Mouse (Mus musculus) intestine, embryonic 15.5 days (tissue): ENCODE measurements around the gene Zfp553. TPM values are rescaled to one million over a fixed set of nuclear protein-coding genes. Genes with fewer than 3 reads are reported as not detected.
A peak's percentile ranks its signal among the peaks of the same experiment; 100 is the strongest.

Experiments
- ATAC-seq: fragments of 200-750 bp; cut with Nextera tagmentation; 2 replicates; pipeline ENCODE4 v1.8.0; 2017; ENCODE audit warnings: moderate TSS enrichment, moderate library complexity
- H3K27ac ChIP-seq: fragments of 300-500 bp; sonication (generic); 2 replicates; pipeline ENCODE4 v1.5.1; 2015; ENCODE audit warnings: mild to moderate bottlenecking, inconsistent platforms
- H3K27me3 ChIP-seq: fragments of 300-500 bp; sonication (generic); replicated peaks from 2 replicates; pipeline ENCODE4 v1.6.1; 2015; ENCODE audit warnings: inconsistent platforms
- H3K36me3 ChIP-seq: fragments of 300-500 bp; sonication (generic); 2 replicates; pipeline ENCODE4 v1.6.1; 2015; ENCODE audit warnings: inconsistent platforms
- H3K4me1 ChIP-seq: fragments of 300-500 bp; sonication (generic); replicated peaks from 2 replicates; pipeline ENCODE4 v1.6.1; 2015; ENCODE audit warnings: inconsistent platforms
- H3K4me2 ChIP-seq: fragments of 300-500 bp; sonication (generic); replicated peaks from 2 replicates; pipeline ENCODE4 v1.6.1; 2015; ENCODE audit warnings: mild to moderate bottlenecking, inconsistent platforms
- H3K4me3 ChIP-seq: fragments of 300-500 bp; sonication (generic); replicated peaks from 2 replicates; pipeline ENCODE4 v1.5.1; 2015; ENCODE audit warnings: inconsistent platforms
- H3K9ac ChIP-seq: fragments of 300-500 bp; sonication (generic); 2 replicates; pipeline ENCODE4 v1.6.1; 2015; ENCODE audit warnings: inconsistent platforms
- H3K9me3 ChIP-seq: fragments of 300-500 bp; sonication (generic); 2 replicates; pipeline ENCODE4 v1.6.1; 2016; ENCODE audit warnings: inconsistent platforms
- WGBS: fragments of 180-500 bp; shearing (Covaris S2); methylation state at CpG from one replicate; pipeline ENCODE4 v1.1.7; 2015; 5-methylcytosine and 5-hydroxymethylcytosine counted together
- polyA plus RNA-seq: library from polyadenylated mRNA; unstranded; fragments of >200 nt; fragmentation: Nextera tagmentation; extraction: Ambion mirVana; gene quantifications from 2 replicates; pipeline ENCODE4 v1.2.1, GENCODE M21; 2015

Gene Zfp553
- polyA plus RNA-seq, 1 experiment from 2014 or later: 24.7 TPM

DNA sequence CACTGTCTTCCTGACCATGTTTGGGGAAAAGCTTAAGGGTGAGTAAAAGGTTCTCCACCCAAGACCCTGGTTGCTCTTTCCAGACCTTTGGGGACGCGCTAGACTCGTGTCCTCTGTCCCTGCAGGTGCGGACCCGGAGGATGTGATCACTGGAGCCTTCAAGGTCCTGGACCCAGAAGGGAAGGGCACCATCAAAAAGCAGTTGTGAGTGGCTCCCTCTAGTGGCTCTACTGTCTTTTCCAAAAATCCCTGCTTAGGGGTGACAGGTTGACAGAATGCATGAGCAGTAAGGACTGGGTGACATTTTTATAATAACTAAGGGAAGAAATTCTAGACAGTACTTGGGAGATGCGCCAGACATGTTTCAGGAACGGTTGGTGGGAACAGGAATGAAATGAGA, 19.4 kb upstream of the Zfp553 start:
- no peak for ATAC-seq
- peaks cover 15% of the 10 kb centered on the region for H3K4me1 ChIP-seq
- no peaks in the 10 kb centered on the region for H3K36me3 ChIP-seq
- no peak overlapping the region for H3K4me2 ChIP-seq
- WGBS: 47% methylated on average over 7 of the region's 7 CpGs
- H3K27me3 ChIP-seq: no peaks in the 10 kb centered on the region
- H3K4me3 ChIP-seq: no peak overlapping the region
- no peak overlapping the region for H3K27ac ChIP-seq
- no peak overlapping the region for H3K9ac ChIP-seq
- H3K9me3 ChIP-seq: no peaks in the 10 kb centered on the region

DNA sequence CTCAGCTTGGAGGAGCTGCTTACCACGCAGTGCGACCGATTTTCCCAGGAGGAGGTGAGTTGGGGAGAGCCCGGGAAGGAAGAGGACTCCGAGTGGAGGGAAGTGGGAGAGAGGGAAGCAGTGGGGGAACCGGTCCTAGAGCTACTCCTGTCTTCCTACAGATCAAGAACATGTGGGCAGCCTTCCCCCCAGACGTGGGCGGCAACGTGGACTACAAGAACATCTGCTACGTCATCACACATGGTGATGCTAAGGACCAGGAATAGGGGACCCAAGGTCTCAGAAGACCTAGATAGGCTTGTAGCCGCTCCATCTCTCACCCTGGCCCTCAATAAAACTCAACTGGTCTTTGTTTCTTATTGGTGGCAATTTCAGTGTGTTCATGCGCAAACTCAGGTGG, 18.9 kb upstream of the Zfp553 start:
- WGBS: 60% methylated on average over 12 of the region's 12 CpGs
- Histone ChIP-seq H3K27ac (no peak overlapping the region), H3K4me1 (peaks cover 15% of the 10 kb centered on the region), H3K36me3 (no peaks in the 10 kb centered on the region), H3K4me3 (no peak overlapping the region), H3K4me2 (peak overlapping the region; percentile 73), H3K9me3 (no peaks in the 10 kb centered on the region), H3K9ac (no peak overlapping the region), H3K27me3 (no peaks in the 10 kb centered on the region)
- no peak for ATAC-seq

DNA sequence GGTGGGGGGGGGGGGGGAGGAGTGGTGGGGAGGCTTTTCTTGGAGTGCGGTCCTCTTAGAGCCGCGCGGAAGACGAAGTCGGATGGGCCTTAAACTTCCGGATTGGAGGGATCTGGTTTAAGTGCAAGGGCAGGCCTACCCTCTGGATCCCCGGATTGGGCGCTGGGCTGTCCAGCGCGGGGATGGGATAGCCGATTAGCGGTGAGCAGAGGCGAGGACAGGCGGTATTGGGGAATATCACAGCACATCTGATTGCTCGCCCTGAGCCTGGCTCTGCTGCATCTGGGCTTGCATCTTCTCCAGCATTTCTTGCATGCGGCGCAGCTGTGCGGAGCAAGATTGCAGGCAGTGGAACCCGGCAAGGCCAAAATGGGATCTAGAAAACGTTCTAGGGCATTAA, 18.3 kb upstream of the Zfp553 start:
- ATAC-seq: no peak
- H3K27ac ChIP-seq: no peak overlapping the region
- 31% methylated on average over 21 of the region's 21 CpGs for WGBS

DNA sequence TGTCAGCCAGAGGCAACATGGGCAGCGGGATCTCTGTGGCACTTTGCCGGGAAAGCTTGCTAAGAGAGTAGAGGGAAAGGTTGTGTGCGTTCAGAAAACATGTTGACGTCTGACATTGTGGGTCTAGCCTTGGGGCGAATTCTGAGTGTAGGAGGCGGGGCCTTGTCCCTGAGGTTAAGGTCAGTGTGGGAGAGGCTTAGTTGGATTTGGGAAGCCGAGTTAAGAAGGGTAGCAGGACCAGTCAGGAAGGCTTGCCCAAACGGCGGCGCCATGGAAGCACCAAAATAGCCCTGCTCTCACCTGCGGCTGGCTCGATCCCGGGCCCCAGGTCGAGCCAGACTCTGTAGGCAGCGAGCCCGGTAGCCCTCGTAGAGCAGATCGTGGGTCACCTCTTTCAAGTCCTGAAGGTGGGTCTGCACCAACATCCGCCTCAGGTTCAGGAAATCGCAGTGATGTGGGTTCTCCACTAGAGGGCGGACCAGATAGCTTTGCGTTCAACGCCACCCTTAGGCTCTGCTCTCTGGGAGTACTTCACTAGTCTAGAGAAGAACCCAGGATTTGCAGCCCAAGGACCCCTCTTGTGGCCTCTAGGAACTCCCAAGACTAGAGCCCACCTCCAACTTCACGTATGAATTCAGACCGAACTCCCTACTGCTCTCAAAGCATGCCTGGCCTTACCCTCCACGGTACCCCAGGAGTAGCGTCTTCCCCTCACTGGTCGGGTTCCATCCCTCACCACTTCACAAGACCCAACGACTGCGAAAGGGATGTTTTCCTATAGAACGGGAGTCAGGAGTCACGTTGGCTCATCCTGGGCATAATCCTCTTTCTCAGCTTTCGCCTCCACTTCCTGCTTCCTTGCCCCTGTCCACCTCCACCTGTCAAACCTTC, 17.6 kb upstream of the Zfp553 start:
- peak overlapping the region; percentile 45 for H3K9ac ChIP-seq
- peak; percentile 59 for ATAC-seq
- peak overlapping the region; percentile 73 for H3K4me2 ChIP-seq
- WGBS: 23% methylated on average over 33 of the region's 33 CpGs
- H3K36me3 ChIP-seq: no peaks in the 10 kb centered on the region
- H3K4me3 ChIP-seq: peak overlapping the region; percentile 33
- no peaks in the 10 kb centered on the region for H3K9me3 ChIP-seq
- H3K27me3 ChIP-seq: no peaks in the 10 kb centered on the region
- no peak overlapping the region for H3K27ac ChIP-seq
- 0 out of 2 replicates have a peak, but pooled peaks cover 9% of the 10 kb centered on the region for H3K4me1 ChIP-seq

More for the DNA sequence above, 18.3 kb upstream of the Zfp553 start:
- Histone ChIP-seq H3K9ac (peak overlapping the region; percentile 45; the same call in 1 of the 2 replicates), H3K4me1 (peaks cover 11% of the 10 kb centered on the region), H3K27me3 (no peaks in the 10 kb centered on the region), H3K36me3 (no peaks in the 10 kb centered on the region), H3K4me2 (peak overlapping the region; percentile 73), H3K4me3 (peak overlapping the region; percentile 33; the same call in 1 of the 2 replicates), H3K9me3 (no peaks in the 10 kb centered on the region)

DNA sequence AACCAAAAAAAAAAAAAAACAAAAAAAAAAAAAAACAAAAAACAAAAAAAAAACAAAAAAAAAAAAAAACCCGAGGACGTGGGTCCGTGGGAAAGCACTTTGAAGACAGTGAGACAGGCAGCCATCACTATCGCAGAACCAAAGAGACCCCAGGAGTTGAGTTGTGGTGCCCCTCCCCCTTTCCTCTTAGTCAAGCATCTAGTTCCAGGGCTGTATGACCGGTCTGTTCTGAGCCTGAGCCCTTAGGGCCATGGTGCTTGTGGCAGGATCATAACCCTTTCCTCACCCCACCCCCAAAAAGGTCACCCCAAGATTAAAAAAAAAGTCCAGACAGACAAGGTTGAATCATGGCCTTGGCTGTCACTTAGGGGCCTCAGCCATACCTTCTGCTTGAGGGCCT, 16.6 kb upstream of the Zfp553 start:
- no peak overlapping the region for H3K9ac ChIP-seq
- 0 out of 2 replicates have a peak, but pooled peaks cover 9% of the 10 kb centered on the region for H3K4me1 ChIP-seq
- 79% methylated on average over 5 of the region's 5 CpGs for WGBS
- no peaks in the 10 kb centered on the region for H3K27me3 ChIP-seq
- H3K4me3 ChIP-seq: no peak overlapping the region
- H3K4me2 ChIP-seq: no peak overlapping the region
- no peaks in the 10 kb centered on the region for H3K36me3 ChIP-seq
- ATAC-seq: no peak
- H3K9me3 ChIP-seq: no peaks in the 10 kb centered on the region
- no peak overlapping the region for H3K27ac ChIP-seq

- H3K27ac ChIP-seq: no peak overlapping the region
- H3K9ac ChIP-seq: no peak overlapping the region
- H3K27me3 ChIP-seq: no peaks in the 10 kb centered on the region
- H3K9me3 ChIP-seq: no peaks in the 10 kb centered on the region
- 76% methylated on average over 6 of the region's 6 CpGs for WGBS
- no peaks in the 10 kb centered on the region for H3K36me3 ChIP-seq
- no peak overlapping the region for H3K4me3 ChIP-seq
- no peak for ATAC-seq
- 0 out of 2 replicates have a peak, but pooled peaks cover 9% of the 10 kb centered on the region for H3K4me1 ChIP-seq
- no peak overlapping the region for H3K4me2 ChIP-seq
Observed at GRCm38 (mm10) chr7:127217475-127217874, 15.4 kb upstream of the Zfp553 start.

DNA sequence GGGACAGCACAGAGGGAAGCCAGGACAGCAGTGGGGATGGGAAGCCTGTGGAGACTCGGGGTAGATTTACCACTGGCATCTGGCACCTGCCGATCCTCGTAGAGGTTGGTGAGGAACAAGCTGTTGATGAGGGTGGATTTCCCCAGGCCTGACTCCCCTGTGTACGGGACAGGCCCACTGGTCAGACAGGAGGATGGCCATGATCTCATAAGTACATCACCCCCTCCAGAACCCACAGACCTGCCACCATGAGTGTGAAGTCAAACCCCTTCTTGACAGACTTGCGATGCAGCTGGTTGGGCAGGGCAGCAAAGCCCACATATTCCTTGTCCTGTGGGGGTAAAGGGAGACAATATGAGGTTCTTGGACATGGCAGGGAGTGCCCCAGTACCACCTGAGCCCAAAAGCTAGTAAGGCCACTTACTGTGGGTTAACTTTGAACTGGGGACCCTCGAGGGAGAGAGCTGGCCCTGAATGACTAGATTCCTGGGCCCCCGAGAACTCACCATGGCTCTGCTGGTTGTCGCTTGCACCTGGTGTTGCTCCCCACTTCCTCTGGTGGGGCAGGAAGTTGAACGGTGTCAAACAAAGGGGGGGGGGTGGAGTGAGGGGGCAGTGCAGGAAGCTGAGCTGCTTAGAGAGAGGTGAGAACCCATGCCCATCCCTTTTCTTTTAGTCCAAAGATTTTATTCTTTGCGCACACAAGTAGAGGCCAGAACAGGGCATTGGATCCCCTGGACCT, 14.8 kb upstream of the Zfp553 start:
- Histone ChIP-seq H3K9me3 (no peaks in the 10 kb centered on the region), H3K9ac (no peak overlapping the region), H3K36me3 (no peaks in the 10 kb centered on the region), H3K27me3 (no peaks in the 10 kb centered on the region), H3K4me3 (no peak overlapping the region), H3K4me2 (no peak overlapping the region), H3K27ac (no peak overlapping the region), H3K4me1 (0 out of 2 replicates have a peak, but pooled peaks cover 9% of the 10 kb centered on the region)
- WGBS: 71% methylated on average over 10 of the region's 10 CpGs
- ATAC-seq: no peak

GRCm38 (mm10) chr7:127218670-127219069, 14.2 kb upstream of the Zfp553 start:
- Histone ChIP-seq H3K4me1 (0 out of 2 replicates have a peak, but pooled peaks cover 9% of the 10 kb centered on the region), H3K27me3 (no peaks in the 10 kb centered on the region), H3K9me3 (no peaks in the 10 kb centered on the region), H3K4me2 (no peak overlapping the region), H3K27ac (no peak overlapping the region), H3K36me3 (no peaks in the 10 kb centered on the region), H3K4me3 (no peak overlapping the region), H3K9ac (no peak overlapping the region)
- WGBS: 92% methylated on average over 4 of the region's 4 CpGs
- no peak for ATAC-seq

DNA sequence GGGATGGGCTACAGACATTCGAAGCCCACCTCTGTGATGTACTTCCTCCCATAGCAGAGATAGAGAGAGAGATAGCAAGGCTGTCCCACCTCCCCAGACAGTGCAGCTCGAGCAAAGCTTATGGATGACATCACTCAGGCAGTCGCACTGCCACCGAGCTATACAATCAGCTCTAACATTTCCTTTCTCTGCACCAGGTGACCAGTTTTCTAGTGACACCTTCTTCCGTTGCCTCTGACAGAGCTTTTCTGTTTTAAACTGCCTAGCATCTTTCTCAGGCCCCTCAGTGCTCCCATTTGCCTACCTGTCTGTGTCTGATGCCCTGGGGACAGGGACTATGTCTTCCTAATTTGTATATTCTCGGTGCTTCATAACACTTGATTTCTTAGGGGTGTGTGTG, 12.4 kb upstream of the Zfp553 start:
- Histone ChIP-seq H3K4me3 (no peak overlapping the region), H3K9ac (no peak overlapping the region), H3K4me2 (no peak overlapping the region), H3K36me3 (no peaks in the 10 kb centered on the region), H3K27me3 (no peaks in the 10 kb centered on the region), H3K9me3 (no peaks in the 10 kb centered on the region), H3K27ac (no peak overlapping the region), H3K4me1 (0 out of 2 replicates have a peak, but pooled peaks cover 2% of the 10 kb centered on the region)
- 67% methylated on average over 6 of the region's 6 CpGs for WGBS
- ATAC-seq: no peak

DNA sequence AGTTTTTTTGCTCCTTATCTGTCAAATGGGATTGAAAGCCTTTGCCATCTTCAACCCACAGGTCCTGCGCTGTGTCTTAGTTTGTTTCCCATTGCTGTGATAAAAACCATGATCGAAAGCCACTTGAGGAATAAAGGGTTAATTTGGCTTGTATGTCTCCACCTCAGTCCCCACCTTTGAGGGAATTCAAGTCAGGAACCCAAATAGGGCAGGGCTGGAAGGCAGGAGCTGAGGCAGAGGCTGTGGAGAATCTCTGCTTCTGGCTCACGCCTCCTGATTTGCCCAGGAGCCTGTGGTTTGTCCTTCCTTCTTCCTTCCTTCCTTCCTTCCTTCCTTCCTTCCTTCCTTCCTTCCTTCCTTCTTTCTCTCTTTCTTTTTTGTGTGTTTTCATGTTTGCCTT, 9.8 kb upstream of the Zfp553 start:
- 89% methylated on average over 3 of the region's 3 CpGs for WGBS

GRCm38 (mm10) chr7:127223515-127224478, 9.1 kb upstream of the Zfp553 start:
- H3K9me3 ChIP-seq: no peaks in the 10 kb centered on the region

More for the DNA sequence above, 9.8 kb upstream of the Zfp553 start:
- no peaks in the 10 kb centered on the region for H3K9me3 ChIP-seq
- H3K27ac ChIP-seq: no peak overlapping the region
- no peak overlapping the region for H3K4me3 ChIP-seq
- H3K27me3 ChIP-seq: no peaks in the 10 kb centered on the region
- no peaks in the 10 kb centered on the region for H3K4me1 ChIP-seq
- H3K36me3 ChIP-seq: no peaks in the 10 kb centered on the region
- ATAC-seq: no peak
- no peak overlapping the region for H3K9ac ChIP-seq
- no peak overlapping the region for H3K4me2 ChIP-seq

More at GRCm38 (mm10) chr7:127223515-127224478, 9.1 kb upstream of the Zfp553 start:
- H3K4me3 ChIP-seq: no peak overlapping the region
- WGBS: 74% methylated on average over 6 of the region's 6 CpGs
- ATAC-seq: no peak
- H3K9ac ChIP-seq: no peak overlapping the region
- no peaks in the 10 kb centered on the region for H3K27me3 ChIP-seq
- H3K4me2 ChIP-seq: no peak overlapping the region
- no peaks in the 10 kb centered on the region for H3K36me3 ChIP-seq
- no peaks in the 10 kb centered on the region for H3K4me1 ChIP-seq
- no peak overlapping the region for H3K27ac ChIP-seq
